Mouse (Mus musculus): ENCODE measurements around the gene Usp1. TPM values are rescaled to one million over a fixed set of nuclear protein-coding genes. Genes with fewer than 3 reads are reported as not detected.
"Not testable (repeated sequence)": the region's sequence is repeated elsewhere in the genome, so short reads cannot be mapped to it uniquely, and the experiment has no call there.

Gene Usp1
- total RNA-seq, 2 experiments from 2014 or later: 127 to 135 TPM

- ATAC-seq (ENCODE audit: poor library complexity, severe bottlenecking): no peak
Measured at GRCm38 (mm10) chr4:98978693-98979092, 55.1 kb downstream of the Usp1 start.

GRCm38 (mm10) chr4:98979976-98980375 is 56.4 kb downstream of the Usp1 start:
- ATAC-seq (ENCODE audit: poor library complexity, severe bottlenecking): not testable (repeated sequence)

- no peak for ATAC-seq (ENCODE audit: poor library complexity, severe bottlenecking)
Measured at GRCm38 (mm10) chr4:98984701-98985100, 61.1 kb downstream of the Usp1 start.

Other genes starting within 250 kb of the Usp1 start
- gene L1td1, start 197.1 kb upstream of the Usp1 start, total RNA-seq (2015): not detected in 2 replicates
- gene L1td1, start 197.1 kb upstream of the Usp1 start, total RNA-seq (2017): not detected in 2 replicates
- not detected in 2 replicates for gene Kank4, start 106.3 kb upstream of the Usp1 start, total RNA-seq (2015)
- 0.04 TPM in 1 of 2 replicates, not detected in the other for gene Kank4, start 106.3 kb upstream of the Usp1 start, total RNA-seq (2017)
- not detected in 2 replicates for gene I0C0044D17Rik, start 100.0 kb upstream of the Usp1 start, total RNA-seq (2015)
- gene I0C0044D17Rik, start 100.0 kb upstream of the Usp1 start, total RNA-seq (2017): not detected in 2 replicates
- not detected in 2 replicates for gene Angptl3, start 107.1 kb downstream of the Usp1 start, total RNA-seq (2015)
- 1.2 TPM in 1 of 2 replicates, not detected in the other for gene Angptl3, start 107.1 kb downstream of the Usp1 start, total RNA-seq (2017)
- 19.6 and 23.3 TPM in 2 replicates for gene Dock7, start 197.1 kb downstream of the Usp1 start, total RNA-seq (2015)
- gene Dock7, start 197.1 kb downstream of the Usp1 start, total RNA-seq (2017): 13.1 and 42.4 TPM in 2 replicates